Mouse (Mus musculus) bone marrow macrophage, adult 2 months (primary cell): Measurements from ENCODE around the gene Baz1a.

Source experiments
- CTCF ChIP-seq: IDR thresholded peaks from 2 replicates; pipeline ENCODE4 v1.5.1; 2012; ENCODE audit warnings: low read depth, mild to moderate bottlenecking, low read length, moderate library complexity
- POLR2A ChIP-seq: IDR thresholded peaks from 2 replicates; pipeline ENCODE4 v1.6.1; 2012; ENCODE audit warnings: mild to moderate bottlenecking, low read depth, low read length, borderline replicate concordance

DNA sequence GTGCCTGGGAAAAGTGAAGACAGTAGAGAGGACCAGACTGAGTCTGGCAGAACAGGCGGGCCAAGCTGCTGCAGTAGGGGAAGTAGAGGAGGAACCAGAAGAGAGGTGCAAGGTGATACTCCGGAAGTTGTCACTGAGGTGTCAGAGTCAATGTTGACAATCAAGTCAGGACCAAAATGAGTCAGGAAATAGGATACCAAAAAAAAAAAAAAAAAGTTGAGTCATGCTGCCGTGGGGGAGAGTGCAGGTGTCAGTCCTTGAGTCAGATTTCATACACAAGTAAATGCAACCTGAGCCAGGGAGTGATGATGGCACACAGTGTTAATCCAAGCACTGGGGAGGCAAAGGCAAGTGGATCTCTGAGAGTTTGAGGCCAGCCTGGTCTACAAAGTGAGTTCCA is 12.9 kb upstream of the Baz1a start:
- TF ChIP-seq CTCF: no peak
- TF ChIP-seq POLR2A: no peak
